Mouse (Mus musculus) granulocyte monocyte progenitor cell, adult 5-6 weeks (primary cell): Measurements from ENCODE around the gene Brf1. TPM values are rescaled to one million over a fixed set of nuclear protein-coding genes. Genes with fewer than 3 reads are reported as not detected.
A peak's percentile ranks its signal among the peaks of the same experiment; 100 is the strongest.

Experiments
- ATAC-seq: replicated peaks from 2 replicates; pipeline ENCODE4 v1.8.0; 2016; ENCODE audit warnings: mild to moderate bottlenecking, moderate TSS enrichment, inconsistent platforms; ENCODE audit not compliant: poor library complexity, severe bottlenecking
- total RNA-seq, 2 experiments: library from RNA; stranded (forward) in 1 of 2; stranded (reverse) in 1 of 2; fragments of 200-712, 200-1000 nt in 1 of 2; fragments of >200 nt in 1 of 2; fragmentation: Nextera tagmentation in 1 of 2; gene quantifications; 2 replicates each; pipeline ENCODE4 v1.2.3; 2014 to 2017

Brf1 gene
- total RNA-seq, 2 experiments from 2014 or later: 38.7 to 41.3 TPM

GRCm38 (mm10) chr12:112941776-112942713 is 58.5 kb downstream of the Brf1 start, which contains the start of gene Nudt14:
TSS of gene Nudt14 (minus strand) at chr12:112942124.
- ATAC-seq: peak; percentile 75

- ATAC-seq: no peak; the same call in 1 of the 2 replicates
Observed at GRCm38 (mm10) chr12:112941156-112941775, 59.2 kb downstream of the Brf1 start.

GRCm38 (mm10) chr12:112940710-112941109 is 59.8 kb downstream of the Brf1 start:
- no peak for ATAC-seq

GRCm38 (mm10) chr12:112940238-112940637 is 60.3 kb downstream of the Brf1 start:
- no peak for ATAC-seq

GRCm38 (mm10) chr12:112938873-112939565 is 61.5 kb downstream of the Brf1 start:
- ATAC-seq: peak; percentile 47

- no peak for ATAC-seq
Observed at GRCm38 (mm10) chr12:112938366-112938765, 62.1 kb downstream of the Brf1 start.

- ATAC-seq: no peak
Observed at GRCm38 (mm10) chr12:112937906-112938305, 62.6 kb downstream of the Brf1 start.

- ATAC-seq: no peak
Observed at GRCm38 (mm10) chr12:112932647-112933046, 67.9 kb downstream of the Brf1 start.

- ATAC-seq: peak; percentile 26
Observed at GRCm38 (mm10) chr12:112929562-112930352, 70.7 kb downstream of the Brf1 start, which contains the start of gene Jag2. TSS of gene Jag2 (minus strand) at chr12:112929776.

GRCm38 (mm10) chr12:112928401-112929241 is 71.9 kb downstream of the Brf1 start:
- ATAC-seq: peak; percentile 24

- ATAC-seq: no peak
Observed at GRCm38 (mm10) chr12:112927265-112927664, 73.2 kb downstream of the Brf1 start.

GRCm38 (mm10) chr12:112925950-112926349 is 74.6 kb downstream of the Brf1 start:
- ATAC-seq: no peak

GRCm38 (mm10) chr12:112922541-112922940 is 78.0 kb downstream of the Brf1 start:
- no peak for ATAC-seq

GRCm38 (mm10) chr12:112921518-112921917 is 79.0 kb downstream of the Brf1 start:
- no peak for ATAC-seq

- peak; percentile 18 for ATAC-seq
Observed at GRCm38 (mm10) chr12:112917906-112918305, 82.6 kb downstream of the Brf1 start.

GRCm38 (mm10) chr12:112917486-112917885 is 83.0 kb downstream of the Brf1 start:
- peak; percentile 60 for ATAC-seq

GRCm38 (mm10) chr12:112916698-112917400 is 83.7 kb downstream of the Brf1 start:
- ATAC-seq: no peak

- ATAC-seq: no peak
Observed at GRCm38 (mm10) chr12:112915587-112915986, 84.9 kb downstream of the Brf1 start.
